Mouse (Mus musculus): ENCODE measurements around the gene Stk10. TPM values are rescaled to one million over a fixed set of nuclear protein-coding genes. Genes with fewer than 3 reads are reported as not detected.
A peak's percentile ranks its signal among the peaks of the same experiment; 100 is the strongest.

Gene Stk10
- total and polyA plus RNA-seq, 3 experiments = 8.4 to 10.1 (median 9.2) TPM

DNA sequence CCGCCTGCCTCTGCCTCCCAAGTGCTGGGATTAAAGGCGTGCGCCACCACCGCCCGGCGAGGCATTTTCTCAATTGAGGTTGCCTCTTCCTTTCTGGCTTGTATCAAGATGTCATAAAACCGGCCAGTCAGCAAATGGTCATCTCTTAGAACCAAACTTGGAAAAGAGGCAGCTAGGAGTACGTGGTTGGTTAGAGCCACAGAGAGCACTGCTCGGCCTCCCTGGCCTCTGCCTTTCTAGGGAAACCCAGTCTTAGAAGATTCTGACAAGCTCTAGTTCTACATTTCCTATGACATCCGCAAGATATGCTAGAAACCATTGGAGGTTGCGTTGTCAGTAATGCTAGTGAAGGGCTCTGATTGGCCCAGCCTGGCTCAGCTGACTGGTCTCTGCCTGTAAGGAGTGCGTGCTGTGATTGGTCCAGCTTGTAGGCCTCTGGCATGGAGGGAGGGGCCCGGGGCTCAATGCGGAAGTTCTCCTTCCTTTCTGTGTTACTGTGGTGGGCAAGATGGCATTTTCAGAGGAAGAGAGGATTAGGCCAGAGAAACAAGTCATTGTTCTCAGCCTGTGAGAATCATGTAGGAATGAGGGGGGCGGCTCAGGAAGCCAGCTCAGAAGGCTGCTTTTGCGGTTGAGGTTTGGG is 47.3 kb downstream of the Stk10 start:
- 80% methylated on average over 16 of the region's 16 CpGs for WGBS
- H3K27me3 ChIP-seq (ENCODE audit: control insufficient read depth, insufficient read depth, low read length) = no peaks in the 10 kb centered on the region
- no peak overlapping the region for H3K9ac ChIP-seq (ENCODE audit: low read depth, low read length)
- no peak overlapping the region; the same call in 1 of the 2 replicates for H3K27ac ChIP-seq
- peaks cover 1% of the 10 kb centered on the region; the same call in 1 of the 2 replicates for H3K4me1 ChIP-seq (ENCODE audit: control insufficient read depth, insufficient read depth, low read length)
- no peaks in the 10 kb centered on the region for H3K36me3 ChIP-seq (ENCODE audit: control insufficient read depth, insufficient read depth, low read length)
- intact Hi-C loops (cut with DNase I) = no loop called here
- no peak overlapping the region for H3K4me3 ChIP-seq
- no peak for TF ChIP-seq POLR2A (IDR thresholded peaks at IDR 0.05; ENCODE audit: insufficient read depth, low read depth, low read length)
- no peak for TF ChIP-seq EP300 (IDR thresholded peaks at IDR 0.05; ENCODE audit: insufficient read depth, low read depth, low read length)
- no peak for TF ChIP-seq CTCF (IDR thresholded peaks at IDR 0.05)
- peak in 1 of 2 experiments; percentile 64 for DNase-seq
- no peaks in the 10 kb centered on the region for H3K79me2 ChIP-seq (replicated peaks; ENCODE audit: control insufficient read depth, insufficient read depth, low read length)

- no peak for DNase-seq
- 59% methylated on average over 2 of the region's 2 CpGs for WGBS
- intact Hi-C loops (cut with DNase I) = no loop called here
- no peaks in the 10 kb centered on the region for H3K36me3 ChIP-seq (ENCODE audit: control insufficient read depth, insufficient read depth, low read length)
- peaks cover 1% of the 10 kb centered on the region; the same call in 1 of the 2 replicates for H3K4me1 ChIP-seq (ENCODE audit: control insufficient read depth, insufficient read depth, low read length)
- no peak overlapping the region for H3K27ac ChIP-seq
- no peaks in the 10 kb centered on the region for H3K27me3 ChIP-seq (ENCODE audit: control insufficient read depth, insufficient read depth, low read length)
- no peaks in the 10 kb centered on the region for H3K79me2 ChIP-seq (replicated peaks; ENCODE audit: control insufficient read depth, insufficient read depth, low read length)
- TF ChIP-seq CTCF (IDR thresholded peaks at IDR 0.05) = no peak
- H3K4me3 ChIP-seq = no peak overlapping the region
- no peak overlapping the region for H3K9ac ChIP-seq (ENCODE audit: low read depth, low read length)
Measured at GRCm38 (mm10) chr11:32581031-32581430, 47.9 kb downstream of the Stk10 start.

GRCm38 (mm10) chr11:32582813-32583212 is 49.7 kb downstream of the Stk10 start:
- 52% methylated on average over 5 of the region's 5 CpGs for WGBS
- Histone ChIP-seq H3K27me3 (ENCODE audit: control insufficient read depth, insufficient read depth, low read length) (no peaks in the 10 kb centered on the region), H3K27ac (no peak overlapping the region), H3K4me1 (ENCODE audit: control insufficient read depth, insufficient read depth, low read length) (peaks cover 1% of the 10 kb centered on the region; the same call in 1 of the 2 replicates), H3K36me3 (ENCODE audit: control insufficient read depth, insufficient read depth, low read length) (no peaks in the 10 kb centered on the region), H3K79me2 (replicated peaks; ENCODE audit: control insufficient read depth, insufficient read depth, low read length) (no peaks in the 10 kb centered on the region), H3K4me3 (no peak overlapping the region), H3K9ac (ENCODE audit: low read depth, low read length) (no peak overlapping the region)
- TF ChIP-seq POLR2A (IDR thresholded peaks at IDR 0.05; ENCODE audit: insufficient read depth, low read depth, low read length) = no peak
- intact Hi-C loops (cut with DNase I) = no loop called here
- no peak for DNase-seq

DNA sequence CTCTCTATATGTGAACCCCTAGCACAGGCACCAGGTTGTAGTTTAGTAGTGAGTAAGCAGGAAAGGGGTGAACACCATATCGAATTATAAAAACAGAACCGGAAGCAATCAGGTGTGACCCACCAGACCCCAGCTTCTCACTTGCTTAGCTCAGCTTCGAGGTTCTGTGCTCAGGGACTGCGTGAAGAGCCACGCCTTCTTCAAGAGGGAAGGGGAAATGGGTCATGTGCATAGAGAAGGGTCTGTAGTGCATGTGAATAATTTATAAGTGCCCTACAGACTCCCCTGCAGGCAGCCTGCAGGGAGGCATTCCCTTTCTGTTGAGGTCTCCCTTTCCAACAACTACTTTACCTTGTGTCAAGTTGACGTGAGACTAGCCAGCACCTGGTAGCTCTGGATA is 52.9 kb downstream of the Stk10 start:
- H3K9ac ChIP-seq (ENCODE audit: low read depth, low read length) = no peak overlapping the region
- no peak for DNase-seq
- no peaks in the 10 kb centered on the region for H3K36me3 ChIP-seq (ENCODE audit: control insufficient read depth, insufficient read depth, low read length)
- no peak overlapping the region for H3K27ac ChIP-seq
- no peak overlapping the region for H3K4me3 ChIP-seq
- no peaks in the 10 kb centered on the region for H3K27me3 ChIP-seq (ENCODE audit: control insufficient read depth, insufficient read depth, low read length)
- 0 out of 2 replicates have a peak, but pooled peaks cover 1% of the 10 kb centered on the region for H3K4me1 ChIP-seq (ENCODE audit: control insufficient read depth, insufficient read depth, low read length)
- TF ChIP-seq POLR2A (IDR thresholded peaks at IDR 0.05; ENCODE audit: insufficient read depth, low read depth, low read length) = no peak
- TF ChIP-seq CTCF (IDR thresholded peaks at IDR 0.05) = no peak
- TF ChIP-seq EP300 (IDR thresholded peaks at IDR 0.05; ENCODE audit: insufficient read depth, low read depth, low read length) = no peak
- no peaks in the 10 kb centered on the region for H3K79me2 ChIP-seq (replicated peaks; ENCODE audit: control insufficient read depth, insufficient read depth, low read length)
- intact Hi-C loops (cut with DNase I) = loop anchor here (5.0 kb wide), 1 partner anchor 244 kb away; no protein-coding TSS in a partner anchor
- 75% methylated on average over 6 of the region's 6 CpGs for WGBS

- Histone ChIP-seq H3K36me3 (ENCODE audit: control insufficient read depth, insufficient read depth, low read length) (no peaks in the 10 kb centered on the region), H3K79me2 (replicated peaks; ENCODE audit: control insufficient read depth, insufficient read depth, low read length) (no peaks in the 10 kb centered on the region), H3K27ac (no peak overlapping the region), H3K4me3 (no peak overlapping the region), H3K9ac (ENCODE audit: low read depth, low read length) (no peak overlapping the region), H3K27me3 (ENCODE audit: control insufficient read depth, insufficient read depth, low read length) (no peaks in the 10 kb centered on the region), H3K4me1 (ENCODE audit: control insufficient read depth, insufficient read depth, low read length) (no peaks in the 10 kb centered on the region)
- intact Hi-C loops (cut with DNase I) = loop anchor here (1.0 to 5.0 kb wide), 3 partner anchors 57 to 245 kb away; no protein-coding TSS in a partner anchor
- TF ChIP-seq CTCF (IDR thresholded peaks at IDR 0.05) (no peak), EP300 (IDR thresholded peaks at IDR 0.05; ENCODE audit: insufficient read depth, low read depth, low read length) (no peak), POLR2A (IDR thresholded peaks at IDR 0.05; ENCODE audit: insufficient read depth, low read depth, low read length) (no peak)
- DNase-seq = no peak
- WGBS = 64% methylated on average over 17 of the region's 17 CpGs
Measured at GRCm38 (mm10) chr11:32587191-32588089, 54.3 kb downstream of the Stk10 start.

All from heart, adult 2 months (tissue).